Mouse (Mus musculus) stomach, adult 2 months (tissue): Measurements from ENCODE around the gene Pi4kb. TPM values are rescaled to one million over a fixed set of nuclear protein-coding genes. Genes with fewer than 3 reads are reported as not detected.

Experiments
- polyA plus RNA-seq: library from polyadenylated mRNA; depleted of rRNA; stranded (reverse); fragments of >200 nt; gene quantifications from 2 replicates; pipeline ENCODE4 v1.2.3, GENCODE M21; 2012; rRNA removed

The Pi4kb gene
- 8.6 and 9.2 TPM in 2 replicates for polyA plus RNA-seq

DNA sequence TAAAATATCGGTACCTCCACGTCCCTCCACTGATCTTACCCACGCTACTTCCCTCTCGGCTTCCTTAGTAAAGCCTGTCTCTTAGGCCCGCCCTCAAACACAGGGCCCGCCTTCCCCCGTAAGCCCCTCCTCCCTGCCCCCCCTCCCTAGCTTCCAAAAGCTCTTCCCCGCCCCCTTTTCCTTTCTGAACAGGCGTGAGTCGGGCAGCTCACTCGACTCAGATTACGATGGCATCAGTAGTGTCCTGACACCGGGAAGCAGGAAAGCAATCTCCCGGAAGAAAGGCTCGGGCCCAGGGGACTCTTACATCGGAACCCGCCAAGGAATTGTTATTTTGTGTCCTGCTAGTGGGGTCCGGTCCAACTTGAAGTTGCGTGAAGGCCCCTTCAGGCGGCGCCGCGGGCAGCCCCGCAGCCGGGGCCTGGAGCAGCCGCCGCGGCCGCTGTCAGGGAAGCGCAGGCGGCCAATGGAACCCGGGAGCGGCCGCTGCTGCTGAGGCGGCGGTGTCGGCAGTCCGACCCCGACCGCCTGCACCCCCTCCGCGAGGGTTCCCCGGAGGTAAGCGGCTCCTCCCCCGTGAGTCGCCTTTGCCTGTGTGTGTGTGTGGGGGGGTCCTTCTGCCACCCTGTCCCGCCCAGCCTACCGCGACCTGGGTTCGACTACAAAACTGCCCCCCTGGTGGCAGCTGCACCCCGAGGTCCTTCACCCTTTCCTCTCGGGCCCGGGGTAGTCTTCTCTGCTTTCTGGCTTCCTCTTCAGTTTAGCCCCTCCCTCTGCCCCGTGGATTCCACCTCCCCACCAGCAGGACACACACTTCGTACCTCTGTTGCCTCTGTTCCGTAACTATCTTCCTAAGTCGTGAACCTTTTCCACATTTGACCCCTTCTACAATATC is at the start of gene Pi4kb:
Pi4kb (plus strand) TSS at position 204 of the 895 bp plus-strand sequence.

DNA sequence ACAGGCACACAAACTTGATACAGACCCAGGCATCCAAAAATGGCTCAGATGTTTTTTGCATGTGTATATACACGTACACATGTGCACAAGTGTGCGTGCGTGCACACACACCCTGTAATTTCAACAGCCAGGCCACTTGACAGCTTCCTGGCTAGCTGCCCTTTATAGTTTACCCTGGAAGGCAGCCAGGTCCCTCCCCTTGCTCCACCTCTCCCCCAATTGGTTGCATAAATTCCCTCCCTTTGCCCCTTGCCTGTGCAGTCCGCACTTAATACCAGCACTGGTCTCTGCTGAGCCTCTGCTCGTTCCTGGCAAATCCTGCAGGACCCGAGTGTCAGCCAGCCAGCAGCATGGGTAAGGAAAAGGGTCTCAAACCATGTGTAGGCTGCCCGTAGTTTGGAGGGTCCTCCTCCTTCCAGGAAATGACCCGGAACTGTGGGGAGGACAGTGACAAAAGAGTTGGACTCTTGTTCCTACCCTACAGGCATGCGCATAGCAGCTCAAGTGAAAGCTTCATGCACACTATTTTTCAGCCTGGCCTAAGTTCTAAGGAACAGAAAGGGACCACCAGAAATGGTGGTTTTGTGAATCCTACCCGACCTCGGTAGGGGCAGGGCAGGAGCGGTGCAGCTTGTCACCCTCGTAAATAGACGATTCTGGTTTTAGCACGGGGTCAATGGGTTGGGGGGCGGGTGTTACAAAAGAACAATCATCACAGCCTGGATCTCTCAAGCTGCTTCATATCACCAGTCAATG is 41.5 kb upstream of the Pi4kb start, which contains the start of gene Selenbp1:
Selenbp1 (plus strand) TSS at position 248 of the 756 bp plus-strand sequence.

DNA sequence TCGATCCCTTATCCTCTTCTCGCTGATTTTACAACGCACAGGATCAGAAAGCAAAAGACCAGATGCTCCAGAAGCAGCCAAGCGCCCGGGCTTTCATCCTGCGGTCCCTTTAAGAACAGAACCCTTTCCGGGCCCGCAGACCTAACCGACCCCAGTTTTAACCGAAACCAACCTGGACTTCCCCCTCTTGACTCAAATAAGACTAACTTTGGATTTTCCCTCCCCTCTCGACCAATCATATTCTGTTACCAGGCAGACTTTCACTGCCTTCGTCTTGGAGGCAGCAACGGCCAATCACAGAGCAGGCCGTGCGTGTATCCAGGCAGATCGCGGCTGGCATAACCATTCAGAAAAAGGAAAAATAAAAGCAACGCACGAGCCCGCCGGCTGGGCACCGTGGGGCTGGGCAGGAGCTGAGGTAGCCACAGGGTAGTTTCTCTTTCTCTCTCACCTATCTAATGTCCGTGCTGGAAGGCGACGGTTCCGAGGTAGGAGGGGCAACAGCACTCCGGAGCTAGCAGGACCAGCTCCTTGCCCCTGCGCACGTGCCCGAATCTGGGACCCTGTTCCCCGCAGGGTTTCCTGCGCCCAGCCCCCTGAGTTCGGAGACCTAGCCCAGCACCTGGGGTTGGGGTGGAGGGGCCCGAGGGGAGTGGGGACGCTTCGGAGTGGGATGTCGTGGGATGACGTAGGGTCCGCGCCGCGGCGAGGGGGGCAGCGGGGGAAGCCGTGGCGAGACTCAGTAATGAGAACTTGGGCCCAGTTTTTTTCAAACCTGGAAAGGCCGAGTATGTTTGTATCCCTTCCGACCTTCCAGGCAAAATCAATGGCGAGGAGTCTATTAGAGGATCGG is 20.5 kb upstream of the Pi4kb start, which contains the start of gene Rfx5:
Rfx5 (plus strand) TSS at position 312 of the 853 bp plus-strand sequence.

DNA sequence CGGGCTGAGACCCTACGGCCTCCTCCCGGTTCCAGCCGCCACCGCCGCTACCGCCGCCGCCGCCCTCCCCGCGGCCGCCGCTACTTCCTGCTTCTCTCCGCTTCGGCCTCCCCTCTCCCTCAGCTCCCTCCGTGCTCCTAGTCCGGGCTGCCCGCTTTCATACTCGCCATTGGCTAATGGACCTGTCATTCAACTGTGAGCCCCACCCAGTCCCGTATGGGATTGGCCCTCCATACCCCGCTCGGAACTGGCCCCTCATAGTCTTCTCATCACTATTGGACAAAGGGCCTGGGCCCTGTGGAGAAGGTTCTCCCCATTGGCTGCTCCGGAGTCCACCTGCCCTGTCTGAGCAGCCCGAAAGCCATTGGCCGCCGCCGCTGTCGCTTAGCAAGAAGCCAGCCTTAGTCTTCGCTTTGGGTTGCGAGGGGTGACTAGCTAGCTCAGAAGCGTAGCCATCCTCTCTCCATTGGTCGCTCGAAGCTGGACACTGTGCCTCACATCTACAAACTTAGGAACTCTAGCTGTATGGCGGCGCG is 40.9 kb downstream of the Pi4kb start, which contains the start of gene Zfp687:
Zfp687 (minus strand) TSS at position 112 of the 536 bp plus-strand sequence.

DNA sequence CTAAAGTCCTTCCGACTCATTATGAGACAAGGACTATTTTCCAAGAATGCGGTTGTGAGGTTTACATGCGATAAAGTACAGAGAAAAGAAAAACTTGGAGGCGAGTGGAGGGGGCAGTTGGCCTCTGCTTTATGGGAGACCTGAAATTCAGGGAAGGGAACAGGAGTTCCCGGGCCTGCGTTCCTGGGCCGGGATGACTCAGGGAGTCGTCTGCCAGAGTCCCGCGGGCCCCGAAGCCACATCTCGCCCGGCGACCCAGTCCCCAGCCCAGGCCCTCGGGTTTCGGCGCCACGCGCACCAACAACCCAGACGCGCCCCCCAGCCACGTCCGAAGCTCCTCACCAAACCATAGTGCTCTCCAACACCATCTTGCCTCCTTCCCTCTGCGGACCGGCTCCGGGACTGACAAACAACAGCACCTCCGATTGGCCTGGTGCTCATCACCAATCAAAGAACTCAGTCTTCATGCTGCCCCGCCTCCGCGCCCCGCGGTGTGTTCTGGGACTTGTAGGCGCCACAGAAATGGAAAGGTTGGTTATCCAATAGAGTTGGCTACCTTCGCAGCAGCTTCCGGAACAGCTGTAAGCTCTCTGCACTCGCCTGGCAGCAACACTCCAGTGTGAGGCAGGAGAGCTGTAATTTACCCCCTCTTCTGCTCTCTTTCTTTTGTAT is 67.8 kb downstream of the Pi4kb start, which contains the start of gene Psmd4:
Psmd4 (minus strand) TSS at position 449 of the 672 bp plus-strand sequence.

Other genes starting within 250 kb of the Pi4kb start
- gene Cgn, start 188.2 kb upstream of the Pi4kb start, polyA plus RNA-seq = 4.8 and 5.6 TPM in 2 replicates
- 6.1 and 6.5 TPM in 2 replicates for gene Pogz, start 137.2 kb upstream of the Pi4kb start, polyA plus RNA-seq
- gene Psmb4, start 87.8 kb upstream of the Pi4kb start, polyA plus RNA-seq = 83.0 and 143 TPM in 2 replicates
- 49.6 and 61.7 TPM in 2 replicates for gene Selenbp1, start 41.7 kb upstream of the Pi4kb start, polyA plus RNA-seq
- gene Rfx5, start 20.7 kb upstream of the Pi4kb start, polyA plus RNA-seq = 4.1 and 4.3 TPM in 2 replicates
- gene Zfp687, start 40.7 kb downstream of the Pi4kb start, polyA plus RNA-seq = 10.5 and 12.5 TPM in 2 replicates
- gene Psmd4, start 67.9 kb downstream of the Pi4kb start, polyA plus RNA-seq = 44.5 and 46.3 TPM in 2 replicates
- 6.3 and 7.3 TPM in 2 replicates for gene Pip5k1a, start 132.2 kb downstream of the Pi4kb start, polyA plus RNA-seq
- 31.7 and 34.4 TPM in 2 replicates for gene Vps72, start 136.3 kb downstream of the Pi4kb start, polyA plus RNA-seq
- 0.68 and 1.2 TPM in 2 replicates for gene Tmod4, start 149.7 kb downstream of the Pi4kb start, polyA plus RNA-seq
- 10.4 and 15.6 TPM in 2 replicates for gene Scnm1, start 159.3 kb downstream of the Pi4kb start, polyA plus RNA-seq
- gene Lysmd1, start 159.4 kb downstream of the Pi4kb start, polyA plus RNA-seq = 2.4 and 2.5 TPM in 2 replicates
- gene Tnfaip8l2, start 167.6 kb downstream of the Pi4kb start, polyA plus RNA-seq = 1.6 and 5.7 TPM in 2 replicates
- 4.5 and 6.8 TPM in 2 replicates for gene Sema6c, start 185.7 kb downstream of the Pi4kb start, polyA plus RNA-seq
- gene Gabpb2, start 243.2 kb downstream of the Pi4kb start, polyA plus RNA-seq = 1.8 and 2.6 TPM in 2 replicates